Mouse (Mus musculus) adrenal gland, postnatal 4 days (tissue): ENCODE results near the gene Hspb9. TPM values are rescaled to one million over a fixed set of nuclear protein-coding genes. Genes with fewer than 3 reads are reported as not detected.

Experiments
- DNase-seq, 2 experiments: peaks; one replicate each; pipeline ENCODE4 v3.0.0; 2021 to 2022; ENCODE audit warnings: low spot score in 2 of 2, mixed read lengths in 2 of 2
- long read RNA-seq, 2 experiments: library from polyadenylated mRNA; stranded (forward); transcript quantifications; one replicate each; pipeline ENCODE4 v2.0.0; 2021
- total RNA-seq, 2 experiments: library from RNA; stranded (reverse); gene quantifications; 2 replicates each; pipeline ENCODE4 v1.2.3; 2021

The Hspb9 gene
- total RNA-seq = 1 to 10 TPM in 1 of 2 experiments, under 1 TPM in 1; 0.51 to 1.0 TPM
- long read RNA-seq, experiment 1 = 0 reads
- long read RNA-seq, experiment 2, partial matches to known transcripts = 0 of 3 reads
- long read RNA-seq, experiment 2, other reads (novel, unspliced or antisense) = 0 of 3 reads

DNA sequence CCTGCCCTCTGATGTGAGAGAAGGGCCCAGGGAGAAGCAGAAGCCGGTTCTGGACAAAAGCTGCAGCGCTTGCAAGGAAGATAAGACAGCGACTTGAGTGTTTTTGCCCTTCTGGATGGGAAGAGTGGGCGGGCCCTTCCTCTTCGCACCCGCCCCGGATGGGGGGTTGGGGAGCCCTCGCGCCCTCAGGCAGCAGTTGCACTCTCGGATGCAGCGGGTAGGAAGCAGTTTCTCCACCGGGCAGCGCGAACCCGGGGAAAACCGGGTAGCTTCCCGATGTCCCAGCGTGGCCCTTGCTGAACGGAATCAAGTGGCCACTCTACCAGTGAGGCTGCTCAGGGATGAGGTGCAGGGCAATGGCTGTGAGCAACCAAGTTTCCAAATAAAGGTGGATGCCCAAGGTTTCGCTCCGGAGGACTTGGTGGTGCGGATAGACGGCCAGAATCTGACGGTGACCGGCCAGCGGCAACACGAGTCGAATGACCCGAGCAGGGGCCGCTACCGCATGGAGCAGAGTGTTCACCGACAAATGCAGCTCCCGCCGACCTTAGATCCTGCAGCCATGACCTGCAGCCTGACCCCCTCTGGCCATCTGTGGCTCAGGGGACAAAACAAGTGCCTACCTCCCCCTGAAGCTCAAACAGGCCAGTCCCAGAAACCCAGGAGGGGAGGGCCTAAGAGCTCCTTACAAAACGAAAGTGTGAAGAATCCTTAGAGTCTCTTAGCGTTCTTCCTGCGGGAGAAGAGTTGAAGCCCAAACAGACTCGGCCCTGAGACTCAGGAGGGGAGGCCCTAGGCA lies at the start of gene Hspb9:
TSS of gene Hspb9 (plus strand) at position 116 of the 799 bp plus-strand sequence.
- DNase-seq = peak in 1 of 2 experiments; percentile 52

DNA sequence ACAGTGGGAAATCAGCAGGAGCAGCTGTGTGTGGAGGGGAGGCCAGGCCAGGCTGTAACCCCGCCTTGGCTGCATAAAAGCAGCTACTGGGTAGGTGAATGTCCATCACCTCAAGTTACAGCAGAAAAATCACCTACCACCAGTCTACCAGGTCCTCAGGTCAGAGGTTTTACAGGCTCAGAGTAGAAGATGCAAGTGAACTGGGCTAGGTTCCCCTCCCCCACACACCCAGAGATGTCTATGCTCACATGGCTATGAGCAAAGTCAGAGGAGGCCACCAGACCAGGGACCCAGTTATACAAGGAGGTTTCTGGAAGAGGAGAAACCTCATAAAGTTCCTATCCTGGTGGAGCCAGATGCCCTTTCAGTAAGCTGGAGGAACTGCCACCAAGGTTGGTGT lies 42.6 kb upstream of the Hspb9 start:
- no peak for DNase-seq

DNA sequence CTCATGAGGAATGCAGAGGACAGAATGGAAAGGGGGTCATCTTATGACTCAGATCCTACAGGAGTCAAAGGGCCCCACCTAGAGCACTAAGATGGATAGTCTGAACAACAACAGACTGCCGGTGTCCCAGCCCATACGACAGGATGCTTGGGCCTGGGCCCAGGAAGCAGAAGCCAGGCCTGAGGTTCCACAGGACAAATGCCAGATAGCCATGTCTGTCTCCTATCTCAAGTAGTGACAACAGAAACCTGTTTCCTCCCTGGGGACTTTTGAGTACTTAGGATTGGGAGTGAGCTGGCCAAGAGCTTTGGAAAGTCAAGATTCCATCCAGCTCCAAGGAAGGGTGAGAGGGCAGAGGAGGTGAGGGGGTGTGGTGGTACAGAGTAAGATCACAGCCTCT lies 41.7 kb upstream of the Hspb9 start:
- no peak for DNase-seq

DNA sequence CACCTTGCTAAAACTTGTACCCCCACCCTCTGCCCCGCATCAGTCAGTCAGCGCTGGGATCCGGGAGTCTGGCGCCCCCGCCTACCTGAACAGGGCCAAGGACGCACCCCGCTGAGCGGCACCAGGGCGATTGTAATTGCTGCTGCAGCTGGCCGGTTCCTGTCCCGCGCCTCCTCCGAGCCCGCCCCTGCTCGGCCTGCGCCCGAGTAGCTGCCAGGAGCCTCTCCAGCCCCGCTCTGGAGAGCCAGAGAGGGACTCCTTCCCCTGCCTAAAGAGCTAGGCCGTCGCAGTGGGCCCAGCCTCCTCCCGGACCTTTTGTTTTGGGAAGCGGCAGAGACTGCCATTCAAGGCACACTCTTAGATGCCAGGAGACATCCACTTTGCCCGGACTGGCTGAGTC lies 40.5 kb upstream of the Hspb9 start:
- DNase-seq = peak in 1 of 2 experiments; percentile 19

DNA sequence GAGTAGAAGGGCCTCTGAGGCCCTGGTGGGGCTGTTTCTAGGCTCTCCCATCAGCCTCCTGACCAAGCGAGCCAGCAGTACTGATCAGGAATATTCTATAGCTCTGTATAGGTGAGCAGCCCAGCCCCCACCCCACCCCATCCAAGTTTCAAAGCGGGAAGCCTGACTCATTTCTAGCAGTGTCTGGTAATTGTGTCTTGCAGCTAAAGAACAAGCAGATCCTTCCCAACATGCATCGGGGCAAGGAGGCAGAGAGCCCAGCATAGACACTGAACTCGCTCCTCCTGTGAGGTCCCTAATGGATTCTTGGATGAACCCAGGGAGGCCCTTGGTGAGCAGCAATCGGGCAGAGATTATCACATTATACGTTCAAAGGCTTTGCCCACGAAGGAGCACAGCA lies 35.8 kb upstream of the Hspb9 start:
- no peak for DNase-seq

DNA sequence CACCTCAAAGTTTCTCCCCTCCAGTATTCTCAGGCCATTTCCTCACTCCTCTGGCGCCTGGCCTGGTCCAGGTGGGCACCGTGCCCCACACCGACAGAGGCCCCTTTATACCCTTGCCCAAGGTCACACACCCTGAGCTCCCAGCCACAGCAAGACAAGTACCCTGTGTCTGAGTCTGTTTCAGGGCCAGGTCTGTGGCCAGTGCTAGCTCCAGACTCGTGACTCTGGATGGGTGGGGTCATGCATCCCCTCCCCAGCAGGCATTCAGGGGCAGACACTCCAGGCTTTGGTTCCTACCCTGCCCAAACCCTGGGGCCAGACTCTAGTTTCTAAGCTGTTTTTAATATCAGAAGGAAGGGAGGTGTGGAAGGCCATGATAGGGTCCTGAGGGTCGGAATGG lies 31.8 kb upstream of the Hspb9 start:
- no peak for DNase-seq

DNA sequence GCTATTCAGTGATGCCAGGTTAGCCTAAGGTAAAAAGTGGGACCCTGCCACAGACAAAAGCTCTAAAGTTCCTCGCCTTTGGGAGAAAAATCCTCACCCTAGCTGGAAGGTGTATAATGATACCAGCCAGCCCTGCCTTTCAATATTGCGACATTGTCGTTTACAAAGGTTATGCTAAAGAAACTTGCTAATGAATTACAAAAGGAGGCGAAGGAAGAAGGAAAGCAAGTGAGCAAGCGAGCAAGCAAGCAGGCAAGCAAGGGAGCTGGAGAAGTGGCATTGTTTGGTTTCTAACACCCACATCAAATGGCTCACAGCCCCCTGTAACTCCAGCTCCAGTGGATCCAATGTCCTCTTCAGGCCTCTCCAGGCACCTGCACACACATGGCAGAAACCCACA lies 31.1 kb upstream of the Hspb9 start:
- DNase-seq = no peak

DNA sequence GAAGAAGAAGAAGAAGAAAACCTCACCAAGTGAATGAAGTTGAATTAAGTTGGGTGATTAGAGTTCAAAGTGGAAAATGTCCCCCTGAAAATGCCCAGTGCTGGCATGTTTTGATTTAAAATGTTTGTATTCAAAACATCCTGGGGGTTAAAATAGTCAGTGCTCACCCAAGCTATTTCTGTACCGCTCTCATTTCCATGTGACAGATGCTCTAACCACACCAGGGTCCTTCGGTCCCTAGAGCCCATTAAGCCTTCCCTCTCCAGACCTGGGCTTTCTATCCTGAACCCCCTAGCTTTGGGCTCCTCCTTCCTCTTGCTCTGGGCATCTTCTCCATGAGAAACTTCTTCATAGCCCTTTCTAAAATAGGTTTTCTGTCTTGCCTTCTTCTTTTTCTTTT lies 29.6 kb upstream of the Hspb9 start:
- DNase-seq = no peak

DNA sequence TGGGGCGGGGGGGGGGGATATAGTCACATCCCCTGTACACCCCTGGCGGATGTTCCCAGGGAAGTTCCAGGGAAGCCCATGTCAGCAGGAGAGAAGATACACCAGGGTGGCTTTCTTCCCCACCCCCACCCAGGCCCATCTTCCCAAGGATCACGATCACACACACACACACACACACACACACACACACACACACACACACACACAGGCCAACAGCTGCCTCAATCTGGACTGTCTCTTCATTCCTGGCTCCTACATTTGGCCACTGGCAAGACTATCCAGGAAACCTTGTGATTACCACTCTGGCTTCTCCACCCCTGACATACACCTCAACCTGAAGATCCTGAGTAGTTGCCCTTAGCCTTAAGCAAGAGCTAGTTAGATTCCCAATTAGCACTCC lies 28.3 kb upstream of the Hspb9 start:
- DNase-seq = no peak

DNA sequence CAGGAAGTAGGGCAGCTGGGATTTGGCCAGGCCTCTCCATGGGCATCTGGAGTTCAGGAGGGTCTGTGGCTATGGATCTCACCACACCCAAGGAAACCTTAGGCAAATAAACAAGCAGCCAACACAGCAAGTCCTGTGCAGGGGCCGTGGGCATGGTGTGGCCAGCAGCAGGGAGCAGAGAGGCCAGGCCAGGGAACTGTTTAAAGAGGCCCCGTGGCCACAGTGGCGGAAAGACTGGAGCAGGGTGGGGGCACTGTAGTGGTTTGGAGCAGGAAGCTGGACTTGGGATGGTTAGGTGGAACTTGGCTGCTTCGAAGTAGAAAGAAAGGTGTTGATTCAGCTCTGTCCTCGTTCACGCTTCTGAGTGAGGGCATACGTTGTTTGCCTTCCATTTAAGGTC lies 26.4 kb upstream of the Hspb9 start:
- DNase-seq = no peak

DNA sequence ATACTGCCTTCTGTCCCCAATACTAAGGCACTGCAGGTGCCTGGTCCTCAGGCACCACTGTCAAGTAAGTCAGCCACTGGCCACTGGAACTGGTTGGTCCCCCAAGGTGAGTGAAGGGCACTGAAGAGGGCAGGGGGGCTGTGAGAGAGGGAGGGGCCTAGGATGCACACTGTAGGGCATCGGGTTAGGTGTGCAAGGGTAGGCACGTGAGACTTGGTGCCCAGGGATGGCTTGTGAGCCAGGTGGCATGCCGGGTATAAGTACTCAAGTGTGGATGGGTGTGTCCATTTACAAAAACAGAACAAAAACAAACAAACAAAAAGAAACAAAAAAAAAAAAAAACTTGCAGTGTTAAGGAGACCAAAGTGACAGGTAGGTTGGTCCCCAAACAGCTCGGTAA lies 25.2 kb upstream of the Hspb9 start:
- DNase-seq = no peak

DNA sequence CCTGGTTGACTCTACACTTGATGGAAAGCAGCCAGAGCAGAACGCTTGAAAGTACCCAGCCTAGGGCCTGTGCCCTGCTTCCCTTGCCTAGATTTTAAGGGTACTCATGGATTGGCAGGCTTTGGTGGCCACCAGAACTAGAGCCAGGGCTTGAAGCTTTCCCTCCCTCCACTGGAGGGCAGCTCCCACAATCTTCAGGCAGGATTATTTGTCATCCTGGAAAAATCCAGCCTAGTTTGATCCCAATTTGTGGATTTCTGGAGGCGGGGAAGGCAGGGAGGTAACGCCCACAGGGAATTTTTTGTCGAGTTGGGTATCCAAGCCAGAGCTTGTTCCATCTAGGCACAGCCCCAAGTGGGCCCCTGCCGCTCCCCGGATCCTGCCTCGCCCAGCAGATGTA lies 23.3 kb upstream of the Hspb9 start:
- no peak for DNase-seq

DNA sequence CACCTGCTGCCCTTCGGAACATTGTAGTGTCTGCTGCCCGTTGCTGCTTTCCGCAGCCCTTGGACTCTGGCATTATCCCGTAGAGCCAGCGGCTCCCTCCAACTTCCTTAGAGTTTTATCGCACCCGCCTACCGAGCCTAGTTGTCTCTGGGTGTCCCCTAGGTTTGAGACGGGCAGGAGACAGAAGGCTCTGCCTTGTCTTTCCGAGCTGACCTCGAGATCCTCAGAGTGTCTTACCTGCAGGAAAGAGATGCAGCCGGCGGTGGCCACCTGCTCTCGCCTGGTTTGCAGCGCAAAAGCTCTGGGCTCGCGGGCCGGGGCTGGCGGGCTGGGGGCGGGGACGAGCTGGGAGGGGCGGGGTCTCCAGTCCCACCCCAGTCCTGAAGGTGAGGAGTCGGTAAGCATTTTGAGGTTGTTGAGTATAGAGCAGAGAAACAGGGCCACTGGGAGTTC lies 21.5 kb upstream of the Hspb9 start, which contains the start of gene Zfp385c:
TSS of gene Zfp385c (minus strand) at position 292 of the 453 bp plus-strand sequence.
- DNase-seq = no peak

DNA sequence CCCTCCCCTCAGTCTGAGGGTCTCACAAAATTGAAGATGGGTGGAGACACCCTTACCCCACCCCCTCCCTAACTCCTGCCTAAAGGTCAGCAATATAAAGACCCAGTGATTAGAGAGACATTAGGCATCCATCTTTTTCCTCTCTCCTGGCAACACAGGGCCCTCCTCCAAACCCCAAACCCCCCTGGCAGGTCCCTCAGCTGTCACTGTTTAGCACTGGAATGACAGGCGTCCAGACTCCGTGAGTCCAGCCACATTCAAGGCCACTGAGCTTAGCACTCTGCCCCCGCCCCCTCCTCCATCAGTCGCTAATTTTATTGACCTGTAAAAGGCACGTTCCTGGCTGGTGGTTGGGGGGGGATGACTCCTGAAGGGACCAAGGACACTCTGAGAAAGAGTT lies 20.5 kb upstream of the Hspb9 start:
- DNase-seq = no peak

DNA sequence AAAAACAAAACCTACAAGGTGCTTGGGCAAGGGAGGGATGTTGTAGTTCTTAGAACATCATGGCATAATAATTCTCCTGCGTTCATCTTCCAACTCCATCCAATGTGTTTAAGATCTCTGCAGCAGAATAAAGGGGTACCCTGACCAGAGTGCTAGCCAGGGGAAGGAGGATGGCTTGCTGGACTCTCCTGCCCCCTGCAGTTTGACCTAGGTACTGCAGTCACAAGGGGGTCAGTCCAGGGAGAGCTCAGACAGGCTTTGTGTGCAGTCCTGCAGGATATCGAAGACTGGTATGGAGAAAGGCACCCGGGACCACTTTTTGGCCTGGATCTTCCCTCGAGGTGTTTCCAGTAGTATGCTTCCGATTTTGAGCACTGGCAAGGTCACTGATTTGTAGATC lies 18.7 kb upstream of the Hspb9 start:
- peak; percentile 51 to 69 for DNase-seq

DNA sequence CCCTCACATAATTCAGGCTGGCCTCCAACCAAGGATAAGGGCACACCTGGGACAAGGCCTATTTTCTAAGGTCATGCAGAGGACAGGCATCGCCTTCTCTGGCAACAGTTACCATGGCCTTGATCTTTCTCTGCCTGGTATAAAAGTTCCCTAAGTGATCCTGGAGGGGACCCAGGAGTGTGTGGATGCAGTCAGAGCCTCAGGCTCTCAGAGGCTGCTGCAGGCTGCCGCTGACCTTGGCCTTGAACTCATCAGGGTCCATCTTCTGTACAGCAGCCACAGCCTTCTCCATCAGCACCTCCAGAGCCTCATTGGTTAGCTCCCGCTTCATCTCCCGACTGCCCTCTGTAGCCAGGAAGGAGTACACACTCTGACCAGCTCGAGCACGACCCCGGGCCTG lies 15.7 kb upstream of the Hspb9 start:
- no peak for DNase-seq

DNA sequence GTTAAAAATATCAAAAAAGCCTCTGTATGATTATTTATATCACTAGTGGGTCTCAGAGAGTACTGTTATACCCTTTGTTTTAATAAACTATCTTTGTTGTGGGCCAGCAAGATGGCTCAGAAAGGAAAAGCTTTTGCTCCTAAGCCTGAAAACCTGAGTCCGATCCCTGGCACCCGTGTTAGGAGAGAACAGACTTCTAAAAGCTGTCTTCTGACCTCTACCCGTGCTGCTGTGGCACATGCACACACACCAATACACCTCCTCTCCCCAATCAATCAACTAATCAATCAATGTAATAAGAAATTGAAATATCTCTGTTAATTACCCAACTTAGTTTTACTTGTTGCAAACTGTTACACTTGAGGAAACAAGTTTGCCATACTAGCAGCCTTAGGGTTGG lies 12.9 kb upstream of the Hspb9 start:
- DNase-seq = no peak

DNA sequence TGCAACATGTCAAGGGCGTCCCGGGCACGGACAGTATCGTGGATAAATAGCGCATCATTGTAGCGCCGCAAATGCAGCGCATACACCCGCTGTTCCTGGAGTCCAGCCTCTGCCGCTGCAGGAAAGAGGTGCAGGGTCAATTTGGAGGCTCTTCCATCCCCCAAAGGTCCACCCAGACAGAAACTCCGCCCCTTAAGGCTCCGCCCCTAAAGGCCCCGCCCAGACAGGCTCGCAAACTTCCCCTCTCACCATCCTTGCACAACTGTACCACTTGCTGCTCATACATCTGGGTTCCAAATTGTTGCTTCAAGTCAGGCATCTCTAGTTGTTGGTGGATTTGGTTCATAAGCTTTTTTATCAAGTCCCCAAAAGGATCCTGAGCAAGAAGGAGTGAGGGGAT lies 12.3 kb upstream of the Hspb9 start:
- DNase-seq = peak in 1 of 2 experiments; percentile 47

DNA sequence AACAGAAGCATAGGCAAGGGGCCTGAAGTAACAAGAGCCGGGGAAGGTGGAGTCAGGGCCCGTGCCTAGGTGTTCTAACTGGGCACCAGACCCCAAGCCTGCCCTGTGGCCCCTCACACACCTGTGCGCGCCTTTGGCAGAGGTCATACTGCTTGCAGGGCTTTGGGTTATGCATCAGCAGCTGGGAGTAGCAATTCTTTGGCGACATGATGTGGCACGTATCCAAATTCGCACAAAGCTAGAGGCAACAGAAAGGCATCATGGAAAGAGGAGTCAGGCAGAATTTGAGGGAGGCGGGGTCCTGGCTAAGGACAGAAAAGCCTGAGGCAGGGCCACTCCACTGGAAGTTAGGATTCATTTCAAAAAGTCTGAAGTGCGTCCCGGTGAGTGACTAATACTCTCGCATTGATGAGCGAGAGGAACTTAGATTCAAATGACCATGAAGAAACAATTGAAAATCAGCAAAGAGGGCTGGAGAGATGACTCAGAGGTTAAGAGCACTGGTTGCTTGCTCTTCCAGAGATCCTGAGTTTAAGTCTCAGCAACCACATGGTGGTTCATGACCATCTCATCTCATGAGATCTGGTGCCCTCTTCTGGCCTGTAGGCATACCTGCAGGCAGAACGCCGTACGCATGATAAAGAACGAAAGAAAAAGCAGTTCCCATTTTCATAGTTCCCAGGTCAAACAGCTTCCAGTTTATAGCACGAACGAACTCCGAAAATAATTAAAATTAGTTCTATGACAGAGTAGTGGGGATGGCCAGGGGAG lies 11.4 kb upstream of the Hspb9 start:
- DNase-seq = no peak

DNA sequence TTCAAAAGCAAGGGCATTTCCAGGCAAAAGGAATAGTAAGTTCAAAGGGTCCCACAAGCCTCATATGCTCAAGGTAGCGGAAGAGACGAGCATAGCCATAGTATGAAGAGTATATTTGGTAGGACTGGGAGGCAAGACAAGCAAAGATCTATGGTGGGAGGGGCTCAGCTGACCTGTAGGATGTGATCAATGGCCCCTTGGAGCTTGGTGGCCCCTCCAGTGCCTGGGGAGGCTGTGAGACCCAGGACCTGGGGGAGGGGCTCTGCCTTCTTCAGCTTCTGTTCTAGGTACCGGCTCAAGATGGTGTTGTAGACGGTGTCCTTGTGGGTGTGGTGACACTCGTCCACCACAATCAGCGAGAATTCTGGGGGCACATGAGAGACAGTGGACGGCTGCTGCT lies 10.7 kb upstream of the Hspb9 start:
- no peak for DNase-seq

DNA sequence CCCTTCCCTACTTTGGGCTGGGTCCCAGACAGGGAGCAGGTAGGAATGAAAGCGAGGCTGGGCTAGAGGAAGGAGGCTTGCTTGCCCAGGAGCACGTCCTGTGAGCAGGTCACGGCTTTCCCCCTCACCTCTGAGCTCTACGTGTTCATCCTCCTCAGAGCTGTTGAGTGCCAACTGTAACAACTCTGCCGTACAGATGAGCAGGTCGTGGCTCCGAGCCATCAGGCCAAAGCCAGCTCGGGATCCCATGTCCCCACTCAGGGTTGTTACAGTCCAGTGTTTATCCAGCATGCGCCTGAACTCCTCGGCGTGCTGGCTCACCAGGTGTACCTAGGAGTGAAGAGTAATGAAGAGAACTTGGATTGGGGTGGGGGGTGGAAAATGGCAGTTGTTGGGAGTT lies 10.3 kb upstream of the Hspb9 start:
- no peak for DNase-seq

DNA sequence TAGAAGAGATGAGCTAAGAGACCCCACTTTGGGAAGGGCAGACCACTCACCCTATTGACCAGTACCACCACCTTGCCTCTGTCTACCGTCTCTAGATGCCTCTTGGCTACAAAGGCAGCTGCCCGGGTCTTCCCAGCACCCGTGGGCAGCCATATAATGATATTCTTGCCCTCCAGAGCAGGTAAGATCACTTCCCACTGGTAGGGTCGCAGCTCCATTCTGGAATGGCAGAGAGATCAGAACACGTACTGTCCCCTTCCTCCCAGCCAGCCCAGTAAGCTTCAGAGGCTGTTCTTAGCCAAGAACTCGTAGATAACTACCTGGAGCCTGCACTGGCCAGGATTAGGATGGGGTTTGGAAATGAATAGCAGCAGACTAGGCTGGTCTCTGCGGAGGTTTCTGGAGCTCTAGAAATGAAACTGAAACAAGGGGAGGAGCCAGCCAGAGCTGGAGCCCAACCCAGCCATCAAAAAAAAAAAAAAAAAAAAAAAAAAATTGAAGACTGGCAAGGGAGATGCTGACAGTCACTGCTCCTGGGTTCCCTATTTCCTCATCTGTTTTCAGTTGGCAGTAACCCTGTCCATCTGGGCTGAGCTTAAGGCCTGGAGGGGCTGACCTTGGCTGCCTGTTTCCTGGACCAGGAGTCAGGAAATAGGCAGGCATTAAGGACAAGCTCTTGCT lies 9.7 kb upstream of the Hspb9 start, which contains the start of gene Dhx58:
TSS of gene Dhx58 (minus strand) at position 421 of the 681 bp plus-strand sequence.
- DNase-seq = no peak
